Mouse (Mus musculus): ENCODE measurements around the gene Stox2.

Stox2 gene

GRCm38 (mm10) chr8:47289641-47290040, 156.5 kb downstream of the Stox2 start:
- DNase-seq (ENCODE audit: low spot score in 2 of 2) = no peak

GRCm38 (mm10) chr8:47288866-47289541, 157.2 kb downstream of the Stox2 start:
- peak; percentile 66 for DNase-seq (ENCODE audit: low spot score in 2 of 2)

DNA sequence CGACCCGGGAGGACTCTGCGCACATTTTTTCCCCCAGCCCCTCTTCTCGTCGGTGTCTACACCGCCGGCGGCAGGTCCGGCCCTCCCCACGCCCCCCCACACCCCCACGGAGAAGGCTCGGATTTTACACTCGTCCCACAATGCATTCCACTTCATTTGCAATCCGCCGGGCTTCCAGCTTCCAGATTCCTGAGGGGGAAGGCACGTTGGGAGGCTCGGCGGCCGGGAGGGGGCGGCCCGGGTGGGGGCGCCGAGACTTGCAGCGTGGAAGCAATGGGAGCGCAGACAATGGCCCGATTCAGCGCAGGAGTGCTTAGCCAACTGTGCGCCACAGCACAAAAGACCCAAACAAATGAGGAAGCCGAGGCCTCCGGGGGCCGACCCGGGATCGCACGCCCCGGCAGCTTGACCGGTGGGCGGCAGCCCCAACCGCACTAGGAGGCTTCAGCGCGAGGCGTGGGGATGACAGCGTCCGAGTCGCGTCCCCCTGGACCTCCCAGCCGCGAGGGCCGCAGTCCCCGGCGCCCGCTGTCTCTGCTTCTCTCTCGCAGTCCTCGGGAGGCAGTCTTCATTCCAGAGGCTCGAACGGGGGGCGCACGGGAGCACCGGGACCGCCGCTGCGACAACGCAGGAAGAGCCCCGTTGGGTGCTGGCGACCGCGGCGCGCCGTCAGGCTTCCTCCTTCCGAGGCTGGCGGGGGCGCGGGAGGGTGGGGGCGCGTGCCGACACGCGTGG, 157.9 kb downstream of the Stox2 start:
- peak; percentile 56 to 60 for DNase-seq (ENCODE audit: low spot score in 2 of 2)

DNA sequence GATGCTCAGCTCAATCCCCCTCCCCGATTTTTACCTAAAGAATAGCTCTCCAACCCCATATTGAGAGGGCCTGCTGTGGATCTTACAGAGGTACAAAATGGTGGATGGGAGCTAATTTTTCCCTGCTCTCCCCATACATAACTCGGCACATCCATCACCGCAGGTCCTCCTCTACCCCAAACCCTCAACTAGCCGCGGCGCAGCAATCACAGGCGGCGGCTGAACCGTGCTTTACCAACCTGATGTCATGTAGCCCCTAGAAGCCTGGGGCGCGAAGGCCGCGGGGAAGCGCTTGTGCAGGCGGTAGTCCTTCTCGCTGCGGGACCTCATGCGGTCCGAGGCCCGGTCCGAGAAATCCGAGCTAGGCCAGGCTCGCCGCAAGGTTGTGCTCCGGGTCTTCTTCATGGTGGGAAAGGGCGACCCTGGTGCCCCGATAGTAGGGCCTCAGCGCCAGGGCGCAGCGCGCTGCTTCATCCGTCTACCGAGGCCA, 158.5 kb downstream of the Stox2 start:
- DNase-seq (ENCODE audit: low spot score in 2 of 2) = peak in 1 of 2 experiments; percentile 20

DNA sequence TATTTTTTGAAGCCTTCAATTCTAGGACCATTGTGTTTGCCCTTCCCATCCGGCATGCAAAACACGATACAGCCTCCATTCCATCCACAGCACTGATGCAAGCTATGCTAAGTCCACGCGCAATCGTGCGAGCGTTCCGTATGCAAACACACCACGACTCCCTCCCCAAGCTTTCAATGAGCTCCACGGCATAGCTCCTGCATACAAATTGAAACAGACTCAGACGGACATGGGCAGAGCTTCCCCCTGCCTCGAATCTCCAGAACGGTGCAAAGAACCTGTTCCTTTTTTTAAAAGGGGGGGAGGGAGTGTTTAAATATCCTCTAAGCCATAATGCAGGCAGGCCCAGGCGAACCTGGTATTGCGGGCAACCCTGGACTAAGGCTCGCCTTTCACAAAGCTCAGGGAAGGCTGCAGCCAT, 159.0 kb downstream of the Stox2 start:
- DNase-seq (ENCODE audit: low spot score in 2 of 2) = peak; percentile 37 to 47

- no peak for DNase-seq (ENCODE audit: low spot score in 2 of 2)
Measured at GRCm38 (mm10) chr8:47286081-47286700, 160.0 kb downstream of the Stox2 start.

- DNase-seq (ENCODE audit: low spot score in 2 of 2) = no peak
Measured at GRCm38 (mm10) chr8:47285435-47285834, 160.7 kb downstream of the Stox2 start.

GRCm38 (mm10) chr8:47284329-47285326, 161.5 kb downstream of the Stox2 start:
- DNase-seq (ENCODE audit: low spot score in 2 of 2) = no peak

- peak in 1 of 2 experiments; percentile 34 for DNase-seq (ENCODE audit: low spot score in 2 of 2)
Measured at GRCm38 (mm10) chr8:47279898-47280297, 166.3 kb downstream of the Stox2 start.

DNA sequence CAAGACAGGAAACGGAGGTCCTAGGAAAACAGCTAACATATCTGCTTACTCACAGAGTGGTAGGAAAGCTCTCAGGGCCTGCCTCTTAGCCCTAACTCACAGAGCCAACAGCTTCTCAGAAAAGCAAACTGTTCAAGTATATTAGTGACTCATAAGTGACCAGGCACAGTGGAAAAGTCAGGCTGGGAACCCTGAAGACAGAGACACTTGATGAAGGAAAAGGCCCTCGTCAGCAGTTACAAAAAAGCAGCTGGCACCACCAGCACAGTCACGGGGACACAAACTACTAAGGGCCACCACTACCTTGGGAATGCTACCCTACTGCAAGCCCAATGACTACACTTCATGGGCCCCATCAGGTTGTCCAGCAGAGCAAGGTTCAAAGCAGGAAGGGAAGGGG, 168.0 kb downstream of the Stox2 start:
- no peak for DNase-seq (ENCODE audit: low spot score in 2 of 2)

DNA sequence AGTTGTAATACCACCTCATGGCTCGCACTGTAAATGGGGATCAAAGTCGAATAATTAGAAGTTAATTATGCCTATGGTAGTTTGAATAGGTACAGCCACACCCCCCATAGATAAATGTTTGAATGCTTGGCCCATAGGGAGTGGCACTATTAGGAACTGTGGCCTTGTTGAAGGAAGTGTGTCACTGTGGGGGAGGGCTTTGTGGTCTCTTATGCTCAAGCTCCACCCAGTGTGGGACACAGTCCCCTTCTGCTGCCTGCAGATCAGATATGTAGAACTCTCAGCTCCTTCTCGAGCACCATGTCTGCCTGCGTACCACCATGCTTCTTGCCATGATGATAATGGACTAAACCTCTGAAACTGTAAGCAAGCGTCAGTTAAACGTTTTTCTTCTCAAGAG, 177.2 kb downstream of the Stox2 start:
- DNase-seq (ENCODE audit: low spot score in 2 of 2) = no peak

- peak; percentile 77 to 85 for DNase-seq (ENCODE audit: low spot score in 2 of 2)
Measured at GRCm38 (mm10) chr8:47268062-47268822, 177.9 kb downstream of the Stox2 start.

- no peak for DNase-seq (ENCODE audit: low spot score in 2 of 2)
Measured at GRCm38 (mm10) chr8:47263070-47263843, 182.9 kb downstream of the Stox2 start.

DNA sequence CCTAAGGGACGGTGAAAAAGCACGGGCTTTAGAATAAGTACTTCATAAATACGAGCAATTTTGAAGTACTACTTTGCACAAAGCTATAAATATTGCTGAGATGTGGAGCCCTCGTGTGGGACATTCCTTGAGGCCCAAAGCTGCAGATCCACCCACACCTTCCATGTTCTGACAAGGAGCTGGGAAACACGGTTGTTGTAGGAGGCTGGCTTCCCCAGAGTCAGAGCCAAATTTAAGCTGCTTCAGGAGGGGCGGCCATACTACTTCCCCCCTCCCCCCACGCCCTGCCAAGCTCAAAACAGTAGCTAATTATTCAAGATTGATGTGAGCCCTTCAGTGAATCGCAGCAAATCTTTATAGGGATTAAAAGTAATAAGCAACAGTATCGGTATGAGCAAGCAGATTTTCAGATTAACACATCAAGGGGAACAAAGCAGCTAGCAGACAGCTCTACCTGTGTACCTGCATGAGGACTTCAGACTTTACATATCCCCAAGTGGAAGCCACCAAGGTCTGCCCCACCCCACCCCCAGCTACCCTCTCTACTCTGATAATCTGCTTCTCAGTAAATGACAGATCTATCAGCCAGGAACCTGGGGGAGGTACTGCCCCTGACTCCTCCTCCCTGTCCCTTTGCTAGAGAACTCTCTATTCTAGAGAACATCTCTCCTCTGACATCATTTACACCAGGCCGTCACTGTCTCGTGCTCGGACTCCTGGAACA, 185.2 kb downstream of the Stox2 start:
- peak; percentile 60 to 74 for DNase-seq (ENCODE audit: low spot score in 2 of 2)

DNA sequence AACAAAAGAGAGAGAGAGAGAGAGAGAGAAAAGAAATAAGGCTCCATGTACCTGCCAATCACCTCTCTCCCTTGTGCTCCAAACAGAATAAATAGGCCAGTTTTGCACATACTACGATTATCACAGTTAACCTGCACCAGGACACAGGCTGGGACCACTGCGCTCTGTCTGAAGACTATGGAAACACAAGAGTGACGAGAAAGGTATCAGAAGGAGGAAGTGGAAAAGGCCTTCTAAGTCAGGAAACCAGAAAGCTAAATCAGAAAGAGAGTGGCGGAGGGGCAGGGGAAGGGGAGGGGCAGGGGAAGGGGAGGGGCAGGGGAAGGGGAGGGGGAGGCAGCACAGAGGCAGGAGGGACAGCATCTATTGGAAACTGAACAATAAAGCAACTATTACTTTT, 195.3 kb downstream of the Stox2 start:
- no peak for DNase-seq (ENCODE audit: low spot score in 2 of 2)

DNA sequence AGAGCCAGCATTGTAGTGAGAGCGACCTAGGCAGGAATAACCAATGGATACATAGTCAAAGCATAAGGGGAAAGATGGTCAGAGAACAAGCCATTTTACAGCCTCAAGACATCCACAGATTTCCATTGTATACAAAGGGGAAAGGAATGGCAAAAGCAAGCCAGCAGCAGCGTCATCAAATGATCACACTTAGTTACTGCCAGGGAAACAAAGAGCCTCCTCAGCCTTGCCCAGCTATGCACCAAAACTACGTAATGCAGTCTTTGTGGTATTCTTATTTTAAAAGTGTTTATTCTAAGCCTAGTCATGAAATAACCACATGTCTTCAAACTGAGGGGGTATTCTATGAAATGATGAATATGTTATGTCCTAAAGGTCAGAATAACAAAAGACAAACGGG, 201.0 kb downstream of the Stox2 start:
- no peak for DNase-seq (ENCODE audit: low spot score in 2 of 2)

GRCm38 (mm10) chr8:47244202-47244601, 202.0 kb downstream of the Stox2 start:
- peak; percentile 38 to 60 for DNase-seq (ENCODE audit: low spot score in 2 of 2)

DNA sequence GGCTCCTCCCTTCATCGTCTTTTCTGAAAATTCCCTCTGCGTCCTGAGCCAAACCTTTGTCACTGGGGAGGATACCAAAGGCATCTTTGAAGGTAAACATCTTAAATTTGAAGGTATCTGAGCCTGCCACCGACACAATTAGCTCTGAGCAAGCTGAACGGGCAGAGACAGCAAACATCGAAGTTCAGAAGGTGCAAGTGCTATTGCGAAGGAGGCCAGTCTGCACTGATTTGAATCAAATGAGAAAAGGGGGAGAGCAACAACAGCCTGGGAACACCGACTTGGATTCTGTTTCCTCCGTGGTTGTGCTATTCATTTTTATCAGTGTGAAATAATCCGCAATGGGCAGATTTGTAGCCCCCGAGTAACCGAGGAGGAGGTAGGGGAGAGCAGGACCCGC, 202.5 kb downstream of the Stox2 start:
- DNase-seq (ENCODE audit: low spot score in 2 of 2) = no peak

GRCm38 (mm10) chr8:47243016-47243630, 203.0 kb downstream of the Stox2 start:
- no peak for DNase-seq (ENCODE audit: low spot score in 2 of 2)
